Comparison of ENCODE assay signal across 1 mouse cellular context in genomic region chr9:22016245-22016644, GRCm38 (mm10).
TF ChIP-seq lines count a peak whose summit lies in the region.

No protein-coding gene starts in this region.

TF ChIP-seq in MEL, 35 proteins besides CTCF, POLR2A, EP300 and RAD21 (continued from another document):
- no peak for TF ChIP-seq HCFC1 (IDR thresholded peaks at IDR 0.05; ENCODE audit: low read depth, low read length)
